8 mouse cellular contexts compared by ENCODE assay signal in genomic region chr2:35109924-35110304, GRCm38 (mm10). TPM values are rescaled to one million over a fixed set of nuclear protein-coding genes. Genes with fewer than 3 reads are reported as not detected.
DNase-seq lines count a peak whose midpoint lies in the region; ATAC-seq and TF ChIP-seq lines count a peak whose summit lies in the region.

No protein-coding gene starts in this region.

- no peak for TF ChIP-seq POLR2A in liver, adult 2 months (IDR thresholded peaks at IDR 0.05; ENCODE audit: extremely low read depth, insufficient read depth, low read length)
- TF ChIP-seq POLR2A in olfactory bulb, adult 2 months (IDR thresholded peaks at IDR 0.05; ENCODE audit: insufficient read depth, low read depth, low read length): no peak

- TF ChIP-seq CTCF in liver, adult 2 months (IDR thresholded peaks at IDR 0.05; ENCODE audit: low read depth, low read length): no peak
- TF ChIP-seq CTCF in olfactory bulb, adult 2 months (IDR thresholded peaks at IDR 0.05; ENCODE audit: insufficient read depth, low read depth, low read length): no peak

- peak overlapping the region; percentile 93 for H3K4me3 ChIP-seq in liver, adult 2 months (ENCODE audit: insufficient read depth, low read depth, low read length)
- peak overlapping the region; percentile 80 for H3K4me3 ChIP-seq in embryonic facial prominence, embryonic 12.5 days
- peak overlapping the region; percentile 80 for H3K4me3 ChIP-seq in limb, embryonic 12.5 days (replicated peaks)
- H3K4me3 ChIP-seq in olfactory bulb, adult 2 months (ENCODE audit: insufficient read depth, low read depth, low read length): peak overlapping the region; percentile 63

- peak overlapping the region; percentile 57 for H3K4me2 ChIP-seq in embryonic facial prominence, embryonic 12.5 days (replicated peaks)
- peak overlapping the region; percentile 67 for H3K4me2 ChIP-seq in limb, embryonic 12.5 days

- H3K79me2 ChIP-seq in liver, adult 2 months (ENCODE audit: control insufficient read depth, insufficient read depth, low read length): peaks cover 5% of the 10 kb centered on the region; the same call in 1 of the 2 replicates

- no peaks in the 10 kb centered on the region for H3K27me3 ChIP-seq in liver, adult 2 months (ENCODE audit: control insufficient read depth, insufficient read depth, low read length)
- no peaks in the 10 kb centered on the region for H3K27me3 ChIP-seq in embryonic facial prominence, embryonic 12.5 days
- H3K27me3 ChIP-seq in limb, embryonic 12.5 days: no peaks in the 10 kb centered on the region

- 3% methylated on average over 13 of the region's 13 CpGs for WGBS in liver, adult 2 months
- 2% methylated on average over 13 of the region's 13 CpGs for WGBS in embryonic facial prominence, embryonic 12.5 days
- WGBS in limb, embryonic 12.5 days: 2% methylated on average over 13 of the region's 13 CpGs
- WGBS in olfactory bulb, adult 2 months: 2% methylated on average over 13 of the region's 13 CpGs

- H3K9ac ChIP-seq in liver, adult 2 months (ENCODE audit: low read depth, low read length): peak overlapping the region; percentile 95
- peak overlapping the region; percentile 68 for H3K9ac ChIP-seq in embryonic facial prominence, embryonic 12.5 days
- peak overlapping the region; percentile 81 for H3K9ac ChIP-seq in limb, embryonic 12.5 days (replicated peaks)

- H3K27ac ChIP-seq in liver, adult 2 months (replicated peaks; ENCODE audit: insufficient read depth, low read depth, low read length): peak overlapping the region; percentile 41; the same call in 1 of the 2 replicates
- peak overlapping the region; percentile 83 for H3K27ac ChIP-seq in embryonic facial prominence, embryonic 12.5 days
- peak overlapping the region; percentile 84 for H3K27ac ChIP-seq in limb, embryonic 12.5 days
- no peak overlapping the region for H3K27ac ChIP-seq in olfactory bulb, adult 2 months (ENCODE audit: insufficient read depth, low read depth, low read length)

- no peak for DNase-seq in liver, adult 2 months (ENCODE audit: extremely low read depth, low read depth, low spot score)
- DNase-seq in liver: no peak
- no peak for DNase-seq in spleen, postnatal 36 days (ENCODE audit: low spot score in 2 of 2)
- no peak for DNase-seq in layer of hippocampus, postnatal 10 days (ENCODE audit: low spot score in 2 of 2)
- no peak for DNase-seq in left cerebral cortex, adult 8-10 months (ENCODE audit: low spot score in 2 of 2)

- H3K9me3 ChIP-seq in embryonic facial prominence, embryonic 12.5 days: no peaks in the 10 kb centered on the region
- no peaks in the 10 kb centered on the region for H3K9me3 ChIP-seq in limb, embryonic 12.5 days

- peaks cover 8% of the 10 kb centered on the region; the same call in 1 of the 2 replicates for H3K36me3 ChIP-seq in liver, adult 2 months (ENCODE audit: control insufficient read depth, insufficient read depth, low read length)
- H3K36me3 ChIP-seq in embryonic facial prominence, embryonic 12.5 days: no peaks in the 10 kb centered on the region
- no peaks in the 10 kb centered on the region for H3K36me3 ChIP-seq in limb, embryonic 12.5 days

- no peak for ATAC-seq in embryonic facial prominence, embryonic 12.5 days (ENCODE audit: insufficient number of reproducible peaks, insufficient read depth, low FRiP score, low TSS enrichment)
- no peak for ATAC-seq in limb, embryonic 12.5 days (ENCODE audit: insufficient number of reproducible peaks, insufficient read depth, low FRiP score, low TSS enrichment, low read depth)

- H3K4me1 ChIP-seq in liver, adult 2 months (ENCODE audit: control insufficient read depth, insufficient read depth, low read length): peaks cover 12% of the 10 kb centered on the region
- H3K4me1 ChIP-seq in embryonic facial prominence, embryonic 12.5 days: peaks cover 2% of the 10 kb centered on the region; the same call in 1 of the 2 replicates
- peaks cover 3% of the 10 kb centered on the region; the same call in 1 of the 2 replicates for H3K4me1 ChIP-seq in limb, embryonic 12.5 days (replicated peaks)
- H3K4me1 ChIP-seq in olfactory bulb, adult 2 months (ENCODE audit: control insufficient read depth, insufficient read depth, low read length): no peaks in the 10 kb centered on the region

RNA-seq across cellular contexts. Expression of gene Cntrl, which starts 0.6 kb away (rescaled TPM):
- total RNA-seq in liver, adult 2 months (2014; rRNA removed): 13.0 and 22.8 TPM in 2 replicates
- polyA plus RNA-seq in liver, adult 2 months (2012; rRNA removed): 4.9 and 6.1 TPM in 2 replicates
- polyA plus RNA-seq in embryonic facial prominence, embryonic 12.5 days (2016; fragmentation: Nextera tagmentation; extraction: Ambion mirVana): 28.7 and 31.2 TPM in 2 replicates
- polyA plus RNA-seq in limb, embryonic 12.5 days (2016; fragmentation: Nextera tagmentation; extraction: Ambion mirVana): 32.0 and 34.5 TPM in 2 replicates
- 331 TPM in 1 of 2 replicates, not detected in the other for polyA plus RNA-seq in olfactory bulb, adult 2 months (2012; ENCODE audit: insufficient read depth, insufficient read length, low replicate concordance, missing spikeins)
- 10 to 100 TPM; 11.1 to 17.0 TPM for total RNA-seq in layer of hippocampus, postnatal 10 days (2021)
- 10 to 100 TPM in 3 of 4 experiments, 1 to 10 TPM in 1; 8.6 to 11.0 (median 10.8) TPM for total RNA-seq in left cerebral cortex, adult 8-10 months (2022)

RNA-seq across cellular contexts. Expression of gene AI182371, which starts 8.6 kb away (rescaled TPM):
- 471 and 592 TPM in 2 replicates for total RNA-seq in liver, adult 2 months (2014; rRNA removed)
- polyA plus RNA-seq in liver, adult 2 months (2012; rRNA removed): 124 and 129 TPM in 2 replicates
- polyA plus RNA-seq in embryonic facial prominence, embryonic 12.5 days (2016; fragmentation: Nextera tagmentation; extraction: Ambion mirVana): 0.19 and 0.55 TPM in 2 replicates
- polyA plus RNA-seq in limb, embryonic 12.5 days (2016; fragmentation: Nextera tagmentation; extraction: Ambion mirVana): 0.14 and 0.20 TPM in 2 replicates
- not detected in 2 replicates for polyA plus RNA-seq in olfactory bulb, adult 2 months (2012; ENCODE audit: insufficient read depth, insufficient read length, low replicate concordance, missing spikeins)
- under 1 TPM in 1 of 2 experiments, not detected in 1; 0.27 TPM for total RNA-seq in layer of hippocampus, postnatal 10 days (2021)
- under 1 TPM in 3 of 4 experiments, not detected in 1; 0.42 to 0.60 (median 0.59) TPM for total RNA-seq in left cerebral cortex, adult 8-10 months (2022)

RNA-seq across cellular contexts. Expression of gene Hc, which starts 48.7 kb away (rescaled TPM):
- total RNA-seq in liver, adult 2 months (2014; rRNA removed): 567 and 594 TPM in 2 replicates
- 121 and 139 TPM in 2 replicates for polyA plus RNA-seq in liver, adult 2 months (2012; rRNA removed)
- polyA plus RNA-seq in embryonic facial prominence, embryonic 12.5 days (2016; fragmentation: Nextera tagmentation; extraction: Ambion mirVana): 0.10 and 0.25 TPM in 2 replicates
- polyA plus RNA-seq in limb, embryonic 12.5 days (2016; fragmentation: Nextera tagmentation; extraction: Ambion mirVana): 0.12 TPM in 1 of 2 replicates, not detected in the other
- polyA plus RNA-seq in olfactory bulb, adult 2 months (2012; ENCODE audit: insufficient read depth, insufficient read length, low replicate concordance, missing spikeins): not detected in 2 replicates
- under 1 TPM in 1 of 2 experiments, not detected in 1; 0.23 TPM for total RNA-seq in layer of hippocampus, postnatal 10 days (2021)
- total RNA-seq in left cerebral cortex, adult 8-10 months (2022): under 1 TPM; 0.09 to 0.44 (median 0.27) TPM

Comparison
In these comparisons a context has a peak if more than half of its experiments do, and no peak if none do; other contexts are left out.
1. RNA of gene AI182371, which starts 8.6 kb away (polyA plus RNA-seq): 124 to 129 TPM in liver, adult 2 months; 0.19 to 0.55 TPM in embryonic facial prominence, embryonic 12.5 days, 0.14 to 0.20 TPM in limb, embryonic 12.5 days and not detected in olfactory bulb, adult 2 months; every median in the first group is over 10 times any median in the second.
2. RNA of gene Hc, which starts 48.7 kb away (polyA plus RNA-seq): 121 to 139 TPM in liver, adult 2 months; 0.10 to 0.25 TPM in embryonic facial prominence, embryonic 12.5 days, 0.12 TPM in limb, embryonic 12.5 days and not detected in olfactory bulb, adult 2 months; every median in the first group is over 10 times any median in the second.
3. Peak in every context shown above with its lines, with median percentiles within 50 percentile points of each other: H3K4me3 ChIP-seq and H3K9ac ChIP-seq.